Mouse (Mus musculus): ENCODE data around the gene Trim80. TPM values are rescaled to one million over a fixed set of nuclear protein-coding genes. Genes with fewer than 3 reads are reported as not detected.

The Trim80 gene
- total and polyA plus RNA-seq, 2 experiments from 2014 or later = 0.26 TPM; not detected in 1

DNA sequence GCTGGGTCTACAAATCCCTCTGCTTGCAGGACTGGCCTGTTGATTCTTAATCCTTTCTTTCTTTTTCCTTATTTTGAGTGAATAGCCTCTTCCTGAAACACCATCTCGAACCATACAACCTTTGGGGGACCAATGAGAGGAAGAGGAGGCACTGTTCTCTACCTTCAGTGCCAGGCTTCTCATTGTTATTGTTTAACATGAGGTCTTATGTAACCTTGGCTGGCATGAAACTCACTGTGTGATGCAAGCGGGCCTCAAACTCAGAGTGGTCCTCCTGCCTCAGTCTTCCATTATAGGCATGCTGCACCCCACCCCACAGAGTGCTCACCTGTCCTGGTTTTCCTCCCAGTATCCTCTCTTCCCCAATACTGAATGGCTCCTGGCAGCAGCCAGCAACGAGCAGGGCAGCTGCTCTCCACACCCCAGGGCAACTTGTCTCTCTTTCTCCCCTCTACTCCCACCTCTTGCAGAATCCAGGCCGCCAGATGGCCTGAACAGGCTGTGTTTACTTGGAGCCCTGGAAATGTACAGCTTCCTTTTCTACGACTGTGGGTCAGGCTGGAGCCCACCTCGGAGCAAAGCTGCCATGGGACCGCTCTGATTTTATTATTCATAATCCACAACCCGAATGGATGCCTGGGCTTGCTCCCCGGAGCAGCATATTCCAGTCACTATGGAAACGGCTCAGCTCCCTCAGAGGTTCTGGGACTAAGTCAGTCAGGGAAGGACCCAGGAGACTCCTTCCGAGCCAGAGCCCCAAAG, 39.5 kb upstream of the Trim80 start:
- Histone ChIP-seq H3K27ac (ENCODE audit: low read depth) (no peak overlapping the region), H3K9ac (replicated peaks; ENCODE audit: low read depth, low read length) (no peak overlapping the region), H3K4me1 (ENCODE audit: control insufficient read depth, insufficient read depth) (peaks cover 15% of the 10 kb centered on the region; the same call in 1 of the 2 replicates), H3K27me3 (ENCODE audit: control insufficient read depth, insufficient read depth, low read length) (no peaks in the 10 kb centered on the region), H3K4me3 (ENCODE audit: low read depth, low read length) (no peak overlapping the region), H3K4me2 (ENCODE audit: low read depth, low read length) (no peak overlapping the region), H3K36me3 (replicated peaks; ENCODE audit: control insufficient read depth, insufficient read depth, low read length) (0 out of 2 replicates have a peak, but pooled peaks cover under 1% of the 10 kb centered on the region), H3K9me3 (replicated peaks; ENCODE audit: control insufficient read depth, low read length) (no peaks in the 10 kb centered on the region)
- TF ChIP-seq CTCF (IDR thresholded peaks at IDR 0.05; ENCODE audit: low read depth) (no peak), EP300 (IDR thresholded peaks at IDR 0.05; ENCODE audit: low read depth) (no peak)
- ATAC-seq (ENCODE audit: insufficient read depth, low read depth) (no peak), DNase-seq (ENCODE audit: low spot score) (no peak)
- WGBS = 51% methylated on average over 11 of the region's 11 CpGs

DNA sequence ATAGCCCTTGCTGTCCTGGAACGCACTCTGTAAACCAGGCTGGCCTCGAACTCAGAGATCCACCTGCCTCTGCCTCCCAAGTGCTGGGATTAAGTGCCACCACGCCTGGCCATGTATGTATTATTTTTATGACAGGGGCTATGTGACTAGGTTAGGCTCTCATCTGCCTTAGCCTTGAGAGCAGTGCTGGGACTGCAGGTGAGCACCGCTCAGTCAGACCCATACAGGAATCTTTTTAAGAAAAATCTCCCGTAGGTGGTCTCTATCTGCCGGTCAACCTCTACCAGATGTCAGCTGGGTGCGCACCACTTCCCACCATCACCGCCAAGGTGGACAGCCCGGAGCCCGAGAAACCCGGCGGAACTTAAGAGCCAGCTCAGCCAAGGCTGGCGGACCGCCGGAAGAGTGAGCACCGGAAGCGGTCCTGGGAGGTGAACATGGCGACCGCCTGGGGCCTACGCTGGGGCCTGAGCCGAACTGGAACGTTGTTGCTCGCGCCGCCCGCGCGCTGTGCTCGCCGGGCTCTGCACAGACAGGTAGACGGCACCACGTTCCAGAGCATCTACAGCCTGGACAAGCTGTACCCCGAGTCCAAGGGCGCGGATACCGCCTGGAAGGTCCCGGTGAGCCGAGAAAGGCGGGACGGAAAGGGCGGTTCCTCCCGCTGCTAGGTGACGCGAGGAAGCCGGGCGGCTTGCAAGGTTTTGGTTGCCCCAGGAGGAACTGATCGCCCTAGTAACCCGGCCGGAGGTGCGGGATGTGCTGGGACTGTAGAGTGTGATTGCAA, 36.8 kb upstream of the Trim80 start, which contains the start of gene Mrpl58:
Mrpl58 (plus strand) TSS at position 415 of the 787 bp plus-strand sequence.
- Histone ChIP-seq H3K4me1 (ENCODE audit: control insufficient read depth, insufficient read depth) (peaks cover 15% of the 10 kb centered on the region; the same call in 1 of the 2 replicates), H3K36me3 (replicated peaks; ENCODE audit: control insufficient read depth, insufficient read depth, low read length) (peaks cover 18% of the 10 kb centered on the region), H3K9me3 (replicated peaks; ENCODE audit: control insufficient read depth, low read length) (no peaks in the 10 kb centered on the region), H3K27ac (ENCODE audit: low read depth) (peak within 1 kb of the TSS; percentile 88), H3K9ac (replicated peaks; ENCODE audit: low read depth, low read length) (peak within 1 kb of the TSS; percentile 85), H3K4me2 (ENCODE audit: low read depth, low read length) (peak within 1 kb of the TSS; percentile 88), H3K4me3 (ENCODE audit: low read depth, low read length) (peak within 1 kb of the TSS; percentile 97), H3K27me3 (ENCODE audit: control insufficient read depth, insufficient read depth, low read length) (no peaks in the 10 kb centered on the region)
- TF ChIP-seq EP300 (IDR thresholded peaks at IDR 0.05; ENCODE audit: low read depth) (peak; percentile 49; the same call in 1 of the 2 replicates), CTCF (IDR thresholded peaks at IDR 0.05; ENCODE audit: low read depth) (no peak)
- DNase-seq (ENCODE audit: low spot score) (peak; percentile 78), ATAC-seq (ENCODE audit: insufficient read depth, low read depth) (peak; percentile 92)
- WGBS = 3% methylated on average over 50 of the region's 50 CpGs

DNA sequence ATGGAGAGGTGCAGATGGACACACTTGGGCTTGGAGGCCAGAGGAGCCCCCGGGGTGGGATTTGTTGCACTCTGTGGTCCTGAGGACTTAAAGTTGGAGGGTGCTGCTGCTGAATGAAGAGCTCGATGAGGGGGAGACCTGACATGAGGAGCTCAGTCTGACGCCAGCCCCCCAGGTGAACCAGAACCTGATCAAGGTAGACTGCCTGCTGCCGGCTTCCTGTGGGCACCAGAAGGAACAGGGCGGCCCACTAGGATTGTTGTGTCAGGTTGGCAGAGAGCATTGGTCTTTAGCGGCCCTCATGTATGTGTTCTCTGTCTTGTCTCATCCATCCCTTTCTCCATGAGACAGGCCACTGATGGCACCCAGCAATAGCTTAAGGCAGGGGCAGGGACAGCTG, 34.6 kb upstream of the Trim80 start:
- H3K9me3 ChIP-seq (replicated peaks; ENCODE audit: control insufficient read depth, low read length) = no peaks in the 10 kb centered on the region
- peaks cover 38% of the 10 kb centered on the region for H3K36me3 ChIP-seq (replicated peaks; ENCODE audit: control insufficient read depth, insufficient read depth, low read length)
- peaks cover 15% of the 10 kb centered on the region; the same call in 1 of the 2 replicates for H3K4me1 ChIP-seq (ENCODE audit: control insufficient read depth, insufficient read depth)
- WGBS = 91% methylated on average over 6 of the region's 6 CpGs
- no peak overlapping the region for H3K4me2 ChIP-seq (ENCODE audit: low read depth, low read length)
- TF ChIP-seq EP300 (IDR thresholded peaks at IDR 0.05; ENCODE audit: low read depth) (no peak), CTCF (IDR thresholded peaks at IDR 0.05; ENCODE audit: low read depth) (no peak)
- H3K9ac ChIP-seq (replicated peaks; ENCODE audit: low read depth, low read length) = no peak overlapping the region
- ATAC-seq (ENCODE audit: insufficient read depth, low read depth) (no peak), DNase-seq (ENCODE audit: low spot score) (no peak)
- no peaks in the 10 kb centered on the region for H3K27me3 ChIP-seq (ENCODE audit: control insufficient read depth, insufficient read depth, low read length)
- H3K4me3 ChIP-seq (ENCODE audit: low read depth, low read length) = no peak overlapping the region
- H3K27ac ChIP-seq (ENCODE audit: low read depth) = no peak overlapping the region

DNA sequence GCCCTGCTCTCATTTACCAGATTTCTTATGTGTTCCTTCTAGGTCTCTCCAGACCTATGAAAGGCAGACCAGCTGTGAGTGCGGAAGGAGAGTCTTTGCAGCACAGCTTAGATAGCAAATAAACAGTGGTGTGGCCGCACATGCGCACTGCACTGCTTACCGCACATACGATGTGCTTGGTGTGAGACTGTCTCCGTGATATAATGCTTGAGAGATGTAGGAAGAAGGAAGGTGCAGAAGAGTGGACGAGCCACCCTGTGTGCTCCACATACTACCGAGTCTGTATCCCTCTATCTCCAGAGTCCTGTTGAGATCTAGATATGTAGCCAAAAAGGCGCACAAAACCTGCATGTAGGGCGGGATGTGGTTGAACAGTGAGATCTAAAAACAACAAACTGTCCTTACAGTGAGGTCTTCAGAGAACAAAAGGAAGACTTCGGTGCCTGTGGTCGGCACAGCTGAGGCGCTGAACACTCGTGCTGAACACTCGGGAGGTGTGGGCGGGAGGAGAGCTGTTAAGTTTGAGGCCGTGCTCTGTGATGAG, 33.4 kb upstream of the Trim80 start:
- Histone ChIP-seq H3K27me3 (ENCODE audit: control insufficient read depth, insufficient read depth, low read length) (no peaks in the 10 kb centered on the region), H3K36me3 (replicated peaks; ENCODE audit: control insufficient read depth, insufficient read depth, low read length) (peaks cover 44% of the 10 kb centered on the region), H3K4me1 (ENCODE audit: control insufficient read depth, insufficient read depth) (peaks cover 15% of the 10 kb centered on the region; the same call in 1 of the 2 replicates), H3K4me3 (ENCODE audit: low read depth, low read length) (no peak overlapping the region), H3K4me2 (ENCODE audit: low read depth, low read length) (no peak overlapping the region; the same call in 1 of the 2 replicates), H3K9me3 (replicated peaks; ENCODE audit: control insufficient read depth, low read length) (no peaks in the 10 kb centered on the region), H3K9ac (replicated peaks; ENCODE audit: low read depth, low read length) (no peak overlapping the region), H3K27ac (ENCODE audit: low read depth) (peak overlapping the region; percentile 76; the same call in 1 of the 2 replicates)
- ATAC-seq (ENCODE audit: insufficient read depth, low read depth) (no peak), DNase-seq (ENCODE audit: low spot score) (no peak)
- TF ChIP-seq CTCF (IDR thresholded peaks at IDR 0.05; ENCODE audit: low read depth) = no peak
- 86% methylated on average over 17 of the region's 17 CpGs for WGBS

DNA sequence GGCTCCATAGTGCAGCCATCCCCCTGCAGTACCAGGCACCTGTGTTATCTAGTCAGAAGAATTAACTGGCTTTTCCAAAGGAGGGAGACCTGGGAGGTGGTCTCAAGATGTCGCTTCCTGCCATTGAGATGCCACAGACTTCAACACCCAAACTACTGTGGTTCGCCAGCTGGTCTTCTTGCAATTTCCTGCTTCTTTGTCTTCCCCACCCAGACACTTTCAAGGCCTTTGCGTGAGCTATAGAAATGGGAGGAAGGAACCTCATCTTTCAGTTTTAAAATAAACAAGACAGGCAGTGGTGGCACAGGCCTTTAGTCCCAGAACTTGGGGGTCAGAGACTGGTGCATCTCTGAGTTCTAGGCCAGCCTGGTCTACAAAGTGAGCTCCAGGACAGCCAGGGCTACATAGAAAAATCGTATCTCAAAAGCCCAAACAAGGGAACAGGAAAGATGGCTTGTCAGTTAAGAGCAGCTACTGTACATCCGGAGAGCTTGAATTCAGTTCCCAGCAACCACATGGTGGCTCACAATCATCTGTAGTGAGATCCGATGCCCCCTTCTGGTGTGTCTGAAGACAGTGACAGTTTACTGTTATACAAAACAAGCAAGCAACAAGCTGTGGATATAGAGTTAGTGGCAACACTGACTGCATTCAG, 32.0 kb upstream of the Trim80 start:
- Histone ChIP-seq H3K9ac (replicated peaks; ENCODE audit: low read depth, low read length) (no peak overlapping the region), H3K9me3 (replicated peaks; ENCODE audit: control insufficient read depth, low read length) (no peaks in the 10 kb centered on the region), H3K36me3 (replicated peaks; ENCODE audit: control insufficient read depth, insufficient read depth, low read length) (peaks cover 44% of the 10 kb centered on the region), H3K27me3 (ENCODE audit: control insufficient read depth, insufficient read depth, low read length) (no peaks in the 10 kb centered on the region), H3K4me3 (ENCODE audit: low read depth, low read length) (no peak overlapping the region), H3K4me2 (ENCODE audit: low read depth, low read length) (no peak overlapping the region), H3K4me1 (ENCODE audit: control insufficient read depth, insufficient read depth) (peaks cover 9% of the 10 kb centered on the region; the same call in 1 of the 2 replicates), H3K27ac (ENCODE audit: low read depth) (peak overlapping the region; percentile 76; the same call in 1 of the 2 replicates)
- no peak for TF ChIP-seq CTCF (IDR thresholded peaks at IDR 0.05; ENCODE audit: low read depth)
- no peak for TF ChIP-seq EP300 (IDR thresholded peaks at IDR 0.05; ENCODE audit: low read depth)
- no peak for ATAC-seq (ENCODE audit: insufficient read depth, low read depth)
- DNase-seq (ENCODE audit: low spot score) = no peak
- WGBS = 73% methylated on average over 6 of the region's 6 CpGs

All from heart, postnatal 0 days (tissue).